ENCODE assay signal across 20 mouse cellular contexts in the genomic region with DNA sequence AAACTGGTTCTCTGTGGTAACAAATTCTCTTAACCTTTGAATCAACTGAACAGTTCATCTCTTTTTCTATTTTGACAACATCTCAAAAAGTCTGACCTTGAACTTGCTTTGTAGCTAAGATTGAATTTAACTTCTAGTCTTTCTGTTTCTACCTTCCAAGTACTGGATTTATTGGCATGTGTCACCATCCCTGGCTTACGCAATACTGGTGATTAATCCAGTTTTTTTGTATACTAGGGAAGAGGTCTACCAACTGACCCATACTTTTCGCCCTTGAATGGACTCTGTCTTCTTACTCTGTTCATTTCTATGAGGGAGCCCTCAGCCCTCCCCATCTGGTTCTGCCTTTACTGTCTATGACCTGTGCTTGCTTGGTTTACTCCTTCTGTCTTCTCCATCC. TPM values are rescaled to one million over a fixed set of nuclear protein-coding genes. Genes with fewer than 3 reads are reported as not detected.
DNase-seq lines count a peak whose midpoint lies in the region; TF ChIP-seq lines count a peak whose summit lies in the region.
"Had no signal": no experiment of that assay in that cellular context is flagged by ENCODE, and none has a peak within 500 bp of the region (broad histone marks: within the 10 kb centered on the region; RNA-seq: fewer than 3 reads in every experiment).

No protein-coding gene starts in this region.

- no peaks in the 10 kb centered on the region for H3K27me3 ChIP-seq in kidney, adult 2 months (replicated peaks; ENCODE audit: control insufficient read depth, insufficient read depth, low read length)
- no peaks in the 10 kb centered on the region for H3K27me3 ChIP-seq in thymus, adult 2 months (ENCODE audit: control insufficient read depth, insufficient read depth, low read length)
- H3K27me3 ChIP-seq: embryonic facial prominence, embryonic 12.5 days; forebrain, embryonic 15.5 days; hindbrain, embryonic 13.5 days had no signal

- WGBS in kidney, adult 2 months, result 88% methylated on average over 2 of the region's 2 CpGs
- 97% methylated on average over 2 of the region's 2 CpGs for WGBS in thymus, adult 2 months

- no peak overlapping the region for H3K4me3 ChIP-seq in kidney, adult 2 months (ENCODE audit: insufficient read depth, low read depth, low read length)
- H3K4me3 ChIP-seq in thymus, adult 2 months (ENCODE audit: control insufficient read depth, insufficient read depth, low read length), result no peak overlapping the region
- H3K4me3 ChIP-seq: embryonic facial prominence, embryonic 12.5 days; forebrain, embryonic 15.5 days; heart, embryonic 10.5 days; hindbrain, embryonic 13.5 days had no signal

- no peaks in the 10 kb centered on the region for H3K4me1 ChIP-seq in kidney, adult 2 months (ENCODE audit: control insufficient read depth, insufficient read depth, low read length)
- no peaks in the 10 kb centered on the region for H3K4me1 ChIP-seq in thymus, adult 2 months (replicated peaks; ENCODE audit: control insufficient read depth, insufficient read depth, low read length)
- H3K4me1 ChIP-seq: embryonic facial prominence, embryonic 12.5 days; forebrain, embryonic 15.5 days; heart, embryonic 10.5 days; hindbrain, embryonic 13.5 days had no signal

- H3K27ac ChIP-seq in kidney, adult 2 months (ENCODE audit: insufficient read depth, low read depth, low read length), result no peak overlapping the region
- no peak overlapping the region for H3K27ac ChIP-seq in thymus, adult 2 months (ENCODE audit: control insufficient read depth, insufficient read depth, low read length)
- H3K27ac ChIP-seq: embryonic facial prominence, embryonic 12.5 days; forebrain, embryonic 15.5 days; heart, embryonic 10.5 days; hindbrain, embryonic 13.5 days; hindbrain, postnatal 0 days had no signal

- no peak for TF ChIP-seq CTCF in kidney, adult 2 months (conservative IDR thresholded peaks at IDR 0.05; ENCODE audit: insufficient read depth, insufficient read length, low read depth, low read length)
- no peak for TF ChIP-seq CTCF in thymus, adult 2 months (IDR thresholded peaks at IDR 0.05; ENCODE audit: borderline replicate concordance, control insufficient read depth, extremely low read depth, insufficient read depth, low read length, poor library complexity)

- TF ChIP-seq POLR2A in kidney, adult 2 months (IDR thresholded peaks at IDR 0.05; ENCODE audit: low read depth, low read length), result no peak
- TF ChIP-seq POLR2A in thymus, adult 2 months (IDR thresholded peaks at IDR 0.05; ENCODE audit: control insufficient read depth, extremely low read depth, insufficient read depth, low read length, poor library complexity), result no peak

- peak; percentile 5 for DNase-seq in kidney, adult 2 months
- DNase-seq in kidney, postnatal 25 days, result no peak
- DNase-seq in 416B (ENCODE audit: low read depth) (peak; percentile 13), adipocyte (ENCODE audit: low spot score) (peak; percentile 59)
- no peak for DNase-seq in thymus, adult 2 months
- DNase-seq in thymus, adult 18-20 months, result no peak
- no peak for DNase-seq in layer of hippocampus, adult 11-12 months (ENCODE audit: low spot score)
- DNase-seq: cerebellum, adult 11-12 months; cerebellum, adult 9-10 months; cerebellum, postnatal 25 days; gastrocnemius, postnatal 36 days; heart, adult 11 months; heart, postnatal 10 days; heart, postnatal 4 days; kidney, adult 11 months had no signal

- H3K36me3 ChIP-seq in kidney, adult 2 months (ENCODE audit: control insufficient read depth, insufficient read depth, low read length), result no peaks in the 10 kb centered on the region; the same call in 1 of the 2 replicates
- H3K36me3 ChIP-seq in thymus, adult 2 months (ENCODE audit: control insufficient read depth, insufficient read depth, low read length), result peaks cover 29% of the 10 kb centered on the region

RNA-seq across cellular contexts. Expression of a gene that starts 6.6 kb away (rescaled TPM):
- 30.2 and 30.9 TPM in 2 replicates for polyA plus RNA-seq in kidney, adult 2 months (2012; rRNA removed)
- polyA plus RNA-seq in thymus, adult 2 months (2012; rRNA removed), result 110 and 119 TPM in 2 replicates

RNA-seq across cellular contexts. Expression of a gene that starts 11.8 kb away (rescaled TPM):
- 0.46 and 2.4 TPM in 2 replicates for polyA plus RNA-seq in kidney, adult 2 months (2012; rRNA removed)
- polyA plus RNA-seq in thymus, adult 2 months (2012; rRNA removed), result 0.15 TPM in 1 of 2 replicates, not detected in the other

RNA-seq across cellular contexts. Expression of a gene that starts 38.3 kb away (rescaled TPM):
- polyA plus RNA-seq in kidney, adult 2 months (2012; rRNA removed), result 12.8 and 14.5 TPM in 2 replicates
- 60.8 and 62.4 TPM in 2 replicates for polyA plus RNA-seq in thymus, adult 2 months (2012; rRNA removed)

RNA-seq across cellular contexts. Expression of a gene that starts 38.6 kb away (rescaled TPM):
- 29.6 and 35.2 TPM in 2 replicates for polyA plus RNA-seq in kidney, adult 2 months (2012; rRNA removed)
- polyA plus RNA-seq in thymus, adult 2 months (2012; rRNA removed), result 87.6 and 91.9 TPM in 2 replicates

RNA-seq across cellular contexts. Expression of a gene that starts 39.1 kb away (rescaled TPM):
- polyA plus RNA-seq in kidney, adult 2 months (2012; rRNA removed), result 32.0 and 36.0 TPM in 2 replicates
- 60.9 and 69.6 TPM in 2 replicates for polyA plus RNA-seq in thymus, adult 2 months (2012; rRNA removed)

Comparison
In these comparisons a context has a peak if more than half of its experiments do, and no peak if none do; other contexts are left out.
1. DNase-seq: peak in kidney, adult 2 months (single experiment), 416B (single experiment) and adipocyte (single experiment); none in kidney, postnatal 25 days (0 of 2), thymus, adult 2 months (single experiment), thymus, adult 18-20 months (0 of 2) and layer of hippocampus, adult 11-12 months (single experiment).